Mouse (Mus musculus): ENCODE data around the gene H2afj.
A peak's percentile ranks its signal among the peaks of the same experiment; 100 is the strongest.

Gene H2afj

DNA sequence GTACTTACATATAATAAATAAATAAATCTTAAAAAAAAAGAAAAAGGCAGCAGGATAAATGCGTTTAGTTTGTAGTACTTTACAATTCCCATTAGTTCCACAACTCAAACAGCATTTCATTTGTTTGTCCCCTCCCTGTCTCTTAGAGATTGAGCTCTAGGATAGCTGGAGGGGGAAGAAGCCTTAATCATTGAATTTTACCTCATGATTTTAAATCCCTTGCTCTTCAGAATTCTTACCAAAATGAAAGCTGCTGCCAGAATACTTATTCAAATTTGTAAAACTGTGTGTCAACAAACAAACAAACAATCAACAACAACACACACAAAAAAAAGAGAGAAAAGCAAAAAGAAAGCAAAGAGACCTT lies 2.7 kb upstream of the H2afj start:
- no peak for DNase-seq (ENCODE audit: low spot score)

- DNase-seq (ENCODE audit: low spot score) = no peak
Observed at GRCm38 (mm10) chr6:136806819-136807218, 1.2 kb upstream of the H2afj start.

- no peak for DNase-seq (ENCODE audit: low spot score)
Observed at GRCm38 (mm10) chr6:136807395-136808013, 540 bp upstream of the H2afj start.

- peak; percentile 59 for DNase-seq (ENCODE audit: low spot score)
Observed at GRCm38 (mm10) chr6:136808631-136809046, 595 bp downstream of the H2afj start.

DNA sequence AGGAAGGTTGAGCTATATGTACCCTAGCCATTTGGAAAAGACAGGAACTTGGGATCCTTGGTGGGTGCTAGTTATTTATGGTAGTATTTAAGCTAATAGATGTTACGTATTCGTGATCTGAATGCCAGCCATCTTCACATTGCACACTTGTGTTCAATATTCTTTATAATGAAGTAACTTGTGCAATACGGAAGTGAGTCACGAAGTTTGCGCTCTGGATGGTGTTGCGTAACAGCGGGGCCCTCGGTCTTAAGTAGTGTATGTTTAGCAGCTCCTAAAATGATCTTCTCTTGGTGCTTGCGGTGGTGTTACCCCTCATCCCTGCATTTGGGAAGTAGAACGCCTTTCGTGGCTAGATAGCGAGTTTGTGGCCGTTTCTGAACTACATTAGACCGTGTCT lies 1.0 kb downstream of the H2afj start:
- no peak for DNase-seq (ENCODE audit: low spot score)

GRCm38 (mm10) chr6:136809673-136810072 lies 1.6 kb downstream of the H2afj start:
- no peak for DNase-seq (ENCODE audit: low spot score)

DNA sequence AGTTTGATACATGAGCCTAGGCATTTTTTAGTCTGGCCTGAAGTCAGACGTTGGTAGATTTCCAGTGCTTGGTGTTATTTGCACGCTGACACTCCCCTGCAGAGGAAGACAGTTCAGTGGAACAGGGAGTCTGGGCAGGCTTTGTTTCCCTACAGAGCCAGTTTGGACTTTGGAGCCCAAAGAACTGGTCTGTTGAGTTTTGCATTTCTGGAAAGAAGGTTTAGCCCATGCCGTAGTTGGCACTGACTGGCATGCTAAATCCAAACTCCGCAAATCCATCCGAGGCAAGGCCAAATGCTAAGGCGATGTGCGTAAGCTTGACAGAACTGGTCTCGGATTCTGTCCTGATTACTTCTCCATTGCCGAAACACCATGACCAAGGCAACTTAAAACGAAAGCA lies 3.2 kb downstream of the H2afj start:
- no peak for DNase-seq (ENCODE audit: low spot score)

DNA sequence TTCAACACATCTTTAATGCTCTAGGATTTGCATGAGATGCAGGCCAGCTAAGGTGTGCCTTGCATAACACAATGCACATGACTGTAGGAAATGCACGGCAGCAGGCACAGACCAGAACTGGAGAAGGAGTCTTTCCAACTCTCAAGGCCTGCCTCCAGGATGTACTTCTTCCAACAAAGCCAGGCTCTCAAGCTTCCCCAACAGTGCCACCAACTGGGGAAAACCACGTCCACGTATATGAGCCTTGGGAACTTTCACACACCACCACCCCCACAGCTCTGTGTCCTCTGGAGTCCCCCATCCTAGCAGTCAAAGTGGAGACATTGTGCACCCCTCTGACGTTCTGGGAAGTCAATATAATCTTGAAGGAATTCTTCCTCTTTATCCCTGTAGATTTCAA lies 5.1 kb downstream of the H2afj start:
- no peak for DNase-seq (ENCODE audit: low spot score)

- no peak for DNase-seq (ENCODE audit: low spot score)
Observed at GRCm38 (mm10) chr6:136815381-136815780, 7.3 kb downstream of the H2afj start.

DNA sequence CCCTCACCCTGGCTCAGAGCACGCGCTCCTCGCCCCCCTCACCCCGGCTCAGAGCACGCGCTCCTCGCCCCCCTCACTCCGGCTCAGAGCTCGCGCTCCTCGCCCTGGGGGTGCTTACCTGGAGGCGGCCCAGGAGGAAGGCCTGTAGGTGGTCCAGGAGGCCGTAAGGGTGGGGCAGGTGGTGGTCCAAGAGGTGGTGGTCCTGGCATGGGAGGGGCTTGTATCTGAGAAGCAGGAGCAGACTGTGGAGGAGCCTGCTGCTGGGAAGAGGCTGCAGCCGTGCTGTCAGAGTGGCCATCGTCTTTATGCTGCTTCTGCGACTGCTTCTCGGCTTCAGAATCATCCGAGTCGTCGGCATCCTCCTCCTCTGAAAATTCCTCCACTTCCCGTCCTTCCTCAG lies 8.8 kb downstream of the H2afj start:
- DNase-seq (ENCODE audit: low spot score) = no peak

GRCm38 (mm10) chr6:136817549-136817948 lies 9.5 kb downstream of the H2afj start:
- no peak for DNase-seq (ENCODE audit: low spot score)

DNA sequence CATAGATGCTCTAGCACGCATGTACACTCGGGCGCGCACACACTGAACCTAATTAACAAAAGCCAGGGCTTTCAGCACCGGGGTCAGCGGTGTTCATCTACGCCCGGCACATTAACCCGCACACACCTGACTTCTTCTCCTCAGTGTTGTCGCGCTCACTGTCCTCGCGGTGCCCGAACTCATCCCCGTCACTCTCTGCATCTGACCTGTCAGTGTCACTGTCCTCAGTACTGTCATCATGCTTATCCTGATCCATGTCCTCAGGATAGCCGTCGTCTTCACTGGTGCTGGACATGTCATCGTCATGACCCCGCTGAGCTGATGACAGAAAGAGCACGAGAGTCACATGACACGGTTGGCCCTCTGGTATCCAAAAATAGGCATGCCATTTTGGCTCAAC lies 12.3 kb downstream of the H2afj start:
- DNase-seq (ENCODE audit: low spot score) = no peak

- DNase-seq (ENCODE audit: low spot score) = no peak
Observed at GRCm38 (mm10) chr6:136821086-136821485, 13.0 kb downstream of the H2afj start.

- DNase-seq (ENCODE audit: low spot score) = no peak
Observed at GRCm38 (mm10) chr6:136824987-136825386, 16.9 kb downstream of the H2afj start.

DNA sequence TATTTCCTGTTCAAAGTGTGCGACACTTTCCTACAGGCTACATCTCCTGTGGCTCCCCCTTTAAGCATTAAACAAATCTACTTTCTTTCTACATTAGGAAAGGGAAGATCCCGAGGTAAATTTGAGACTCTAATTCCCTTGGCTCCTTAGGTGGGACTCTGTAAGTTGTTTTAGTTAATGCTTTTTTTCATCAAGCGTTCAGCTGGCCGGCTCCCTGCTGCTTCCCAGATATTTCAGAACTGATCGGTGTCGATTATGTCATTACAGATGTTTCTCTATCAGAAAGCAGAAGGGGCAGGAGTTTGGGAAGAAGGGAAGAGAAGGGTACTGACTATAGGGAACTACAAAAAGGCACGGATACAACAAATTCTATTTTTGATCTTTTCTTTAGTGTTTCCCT lies 19.1 kb downstream of the H2afj start:
- DNase-seq (ENCODE audit: low spot score) = no peak

GRCm38 (mm10) chr6:136827516-136827880 lies 19.5 kb downstream of the H2afj start, which contains the start of gene BC049715:
Gene BC049715 (plus strand): TSS chr6:136827626.
- no peak for DNase-seq (ENCODE audit: low spot score)

- DNase-seq (ENCODE audit: low spot score) = peak; percentile 94
Observed at GRCm38 (mm10) chr6:136827881-136828561, 20.0 kb downstream of the H2afj start, which contains the start of gene Wbp11. Gene Wbp11 (minus strand): TSS chr6:136828233.

- no peak for DNase-seq (ENCODE audit: low spot score)
Observed at GRCm38 (mm10) chr6:136828681-136829080, 20.6 kb downstream of the H2afj start.

- no peak for DNase-seq (ENCODE audit: low spot score)
Observed at GRCm38 (mm10) chr6:136831712-136832111, 23.7 kb downstream of the H2afj start.

DNA sequence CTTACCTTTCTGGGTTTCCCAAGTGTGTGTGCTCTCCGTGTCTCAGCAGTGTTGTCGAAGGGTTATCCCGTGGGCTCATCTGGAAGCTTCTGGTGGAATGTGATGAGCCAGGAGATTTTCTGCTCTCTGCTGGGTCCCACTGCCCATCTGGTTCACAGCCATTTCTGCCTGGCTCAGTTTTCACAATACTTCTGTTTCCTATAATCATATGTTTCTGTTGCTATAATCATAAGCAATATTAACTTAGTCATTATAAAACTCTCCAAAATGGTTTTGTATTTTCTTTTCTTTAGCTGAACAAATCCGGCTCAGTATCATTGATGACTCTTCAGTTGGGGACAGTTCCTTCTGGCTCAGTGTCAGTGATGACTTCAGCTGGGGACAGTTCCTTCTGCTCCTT lies 27.3 kb downstream of the H2afj start, which contains the start of gene Smco3:
Gene Smco3, minus strand, starts transcription at position 101 of the 400 bp plus-strand sequence.
- no peak for DNase-seq (ENCODE audit: low spot score)

DNA sequence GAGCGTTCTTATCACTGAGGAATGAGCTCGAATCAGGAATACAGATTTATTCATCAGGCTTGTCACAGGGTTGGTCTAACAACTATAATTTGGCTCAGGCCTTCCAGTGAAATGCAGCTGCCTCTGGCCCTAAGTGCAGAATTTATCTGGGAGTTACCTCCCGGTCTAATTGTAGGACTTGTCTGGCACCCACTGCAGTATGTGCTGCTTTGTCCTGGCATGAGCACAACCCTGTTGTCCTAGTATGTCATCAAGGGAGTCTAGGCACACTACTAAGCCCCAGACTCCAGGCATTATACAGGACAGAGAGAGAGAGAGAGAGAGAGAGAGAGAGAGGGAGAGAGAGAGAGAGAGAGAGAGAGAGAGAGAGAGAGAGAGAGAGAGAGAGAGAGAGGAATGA lies 29.3 kb downstream of the H2afj start:
- DNase-seq (ENCODE audit: low spot score) = no peak

DNA sequence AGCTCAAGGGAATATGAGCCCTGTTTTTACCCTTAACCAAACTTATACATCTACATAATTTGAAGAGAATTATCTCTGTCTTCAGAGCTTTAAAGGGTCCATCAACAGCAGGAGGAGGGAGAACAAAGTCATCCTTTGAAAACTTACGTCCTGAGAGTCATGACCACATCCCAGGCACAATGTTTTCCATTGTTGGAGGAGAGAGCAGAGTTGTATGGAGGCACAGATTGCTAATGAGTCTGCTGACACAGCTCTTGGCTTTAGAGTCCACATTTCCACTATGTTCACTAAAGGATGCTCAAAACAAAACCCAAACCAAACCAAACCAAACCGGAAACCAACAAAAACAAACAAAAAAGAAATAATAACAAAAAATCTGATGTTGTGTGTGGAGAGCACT lies 36.9 kb downstream of the H2afj start:
- DNase-seq (ENCODE audit: low spot score) = no peak

- no peak for DNase-seq (ENCODE audit: low spot score)
Observed at GRCm38 (mm10) chr6:136845706-136846480, 37.8 kb downstream of the H2afj start.
